Mouse (Mus musculus) urinary bladder, adult 2 months (tissue): ENCODE data around the gene Rsl24d1. TPM values are rescaled to one million over a fixed set of nuclear protein-coding genes. Genes with fewer than 3 reads are reported as not detected.
"Not testable (repeated sequence)": the region's sequence is repeated elsewhere in the genome, so short reads cannot be mapped to it uniquely, and the experiment has no call there.

Source experiments
- DNase-seq: peaks from one replicate; pipeline ENCODE4 v3.0.0; 2022; ENCODE audit warnings: low spot score
- polyA plus RNA-seq: library from polyadenylated mRNA; depleted of rRNA; stranded (reverse); fragments of >200 nt; gene quantifications from 2 replicates; pipeline ENCODE4 v1.2.3, GENCODE M21; 2012; rRNA removed

The Rsl24d1 gene
- polyA plus RNA-seq, result 55.3 and 56.0 TPM in 2 replicates

GRCm38 (mm10) chr9:73112919-73113906 lies at the start of gene Rsl24d1:
TSS of gene Rsl24d1 (plus strand) at chr9:73113426.
- peak; percentile 67 for DNase-seq

- DNase-seq, result no peak
Observed at GRCm38 (mm10) chr9:73063621-73064290, 49.5 kb upstream of the Rsl24d1 start.

GRCm38 (mm10) chr9:73067086-73067485 lies 46.1 kb upstream of the Rsl24d1 start:
- no peak for DNase-seq

GRCm38 (mm10) chr9:73068230-73068679 lies 45.0 kb upstream of the Rsl24d1 start:
- no peak for DNase-seq

- no peak for DNase-seq
Observed at GRCm38 (mm10) chr9:73068688-73069087, 44.5 kb upstream of the Rsl24d1 start.

- no peak for DNase-seq
Observed at GRCm38 (mm10) chr9:73070971-73071659, 42.1 kb upstream of the Rsl24d1 start.

- no peak for DNase-seq
Observed at GRCm38 (mm10) chr9:73072426-73072825, 40.8 kb upstream of the Rsl24d1 start.

GRCm38 (mm10) chr9:73073169-73073568 lies 40.1 kb upstream of the Rsl24d1 start:
- no peak for DNase-seq

GRCm38 (mm10) chr9:73079349-73079748 lies 33.9 kb upstream of the Rsl24d1 start:
- DNase-seq, result not testable (repeated sequence)

- no peak for DNase-seq
Observed at GRCm38 (mm10) chr9:73079801-73080325, 33.4 kb upstream of the Rsl24d1 start.

- no peak for DNase-seq
Observed at GRCm38 (mm10) chr9:73082291-73083000, 30.8 kb upstream of the Rsl24d1 start.

- DNase-seq, result no peak
Observed at GRCm38 (mm10) chr9:73083956-73084355, 29.3 kb upstream of the Rsl24d1 start.

- DNase-seq, result no peak
Observed at GRCm38 (mm10) chr9:73085845-73086244, 27.4 kb upstream of the Rsl24d1 start.

- no peak for DNase-seq
Observed at GRCm38 (mm10) chr9:73087121-73087520, 26.1 kb upstream of the Rsl24d1 start.

- no peak for DNase-seq
Observed at GRCm38 (mm10) chr9:73087581-73087980, 25.6 kb upstream of the Rsl24d1 start.

GRCm38 (mm10) chr9:73089222-73089920 lies 23.9 kb upstream of the Rsl24d1 start:
- DNase-seq, result no peak

- no peak for DNase-seq
Observed at GRCm38 (mm10) chr9:73090121-73090520, 23.1 kb upstream of the Rsl24d1 start.

GRCm38 (mm10) chr9:73091747-73092146 lies 21.5 kb upstream of the Rsl24d1 start:
- no peak for DNase-seq

- DNase-seq, result no peak
Observed at GRCm38 (mm10) chr9:73094580-73094979, 18.6 kb upstream of the Rsl24d1 start.

- DNase-seq, result no peak
Observed at GRCm38 (mm10) chr9:73097898-73098297, 15.3 kb upstream of the Rsl24d1 start.
